Mouse (Mus musculus): Measurements from ENCODE around the gene Clec4f.

DNA sequence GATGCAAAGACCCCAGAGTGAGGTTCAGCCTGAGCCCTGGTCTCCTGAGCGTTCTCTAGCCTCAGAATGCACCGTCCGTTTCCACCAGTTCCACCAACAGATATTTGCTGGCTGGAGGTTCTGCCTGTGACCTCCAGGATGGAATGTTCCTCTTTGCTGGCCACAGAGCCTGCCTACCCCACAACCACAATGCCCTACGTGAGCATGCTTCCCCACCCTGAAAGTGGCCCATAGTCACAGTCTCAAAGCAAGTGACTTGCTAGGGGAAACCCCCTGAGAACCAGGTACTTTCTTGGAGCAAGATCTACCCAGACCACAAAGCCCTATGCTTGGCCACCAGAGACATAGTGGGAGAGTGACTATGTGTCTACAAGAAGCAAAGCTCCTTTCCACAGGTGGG, 33.4 kb upstream of the Clec4f start:
- TF ChIP-seq CTCF (conservative IDR thresholded peaks at IDR 0.05; ENCODE audit: insufficient read depth, insufficient read length, low read depth, low read length) (no peak), POLR2A (IDR thresholded peaks at IDR 0.05; ENCODE audit: low read depth, low read length) (no peak)

All from kidney, adult 2 months (tissue).